9 mouse cellular contexts compared by ENCODE assay signal in the genomic region with DNA sequence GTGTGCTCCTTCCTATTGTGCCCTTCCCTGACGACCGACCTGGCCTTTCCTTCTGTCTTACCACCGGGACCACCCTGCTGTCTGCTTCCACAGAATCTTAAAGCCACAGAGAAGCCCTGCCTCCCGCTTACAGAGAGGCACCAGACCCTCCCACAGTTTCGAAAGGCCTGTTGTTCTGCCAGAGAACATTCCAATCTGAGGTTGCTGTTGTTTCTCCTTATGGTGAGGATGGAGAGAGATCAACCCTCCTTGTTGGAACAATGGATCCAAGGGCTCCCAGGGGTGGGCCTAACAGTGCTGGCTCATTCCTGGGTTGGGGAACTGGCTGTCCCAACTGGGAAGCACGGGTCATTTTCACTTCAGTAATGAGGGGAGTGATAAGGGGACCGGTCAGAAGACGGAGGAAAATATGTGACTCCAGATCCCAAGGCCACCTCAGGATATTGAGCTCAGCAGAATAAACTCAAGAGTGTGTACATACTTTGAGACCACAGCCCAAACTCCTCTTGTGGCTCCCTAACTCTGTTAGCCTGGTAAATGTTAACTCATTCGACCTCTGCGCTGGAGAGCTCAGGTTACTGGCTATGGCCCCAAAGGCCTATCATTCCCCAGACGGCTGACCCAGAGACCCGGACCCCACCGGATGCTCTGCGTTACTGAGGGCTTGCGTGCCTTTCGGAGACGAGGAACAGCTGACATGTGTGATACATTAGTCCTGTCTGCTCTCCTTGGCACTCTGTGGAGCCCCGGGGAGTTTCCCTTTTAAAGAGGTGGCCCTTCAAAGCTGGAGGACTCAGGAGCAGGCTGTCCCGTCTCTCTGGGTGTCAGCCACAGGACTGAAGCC. TPM values are rescaled to one million over a fixed set of nuclear protein-coding genes. Genes with fewer than 3 reads are reported as not detected.
DNase-seq lines count a peak whose midpoint lies in the region; ATAC-seq lines count a peak whose summit lies in the region.
"Had no signal": no experiment of that assay in that cellular context is flagged by ENCODE, and none has a peak within 500 bp of the region (broad histone marks: within the 10 kb centered on the region; RNA-seq: fewer than 3 reads in every experiment).

A gene (plus strand): TSS at position 677 of the 844 bp plus-strand sequence.

- no peaks in the 10 kb centered on the region for H3K36me3 ChIP-seq in hindbrain, embryonic 14.5 days (replicated peaks; ENCODE audit: control insufficient read depth, insufficient read depth)
- H3K36me3 ChIP-seq: liver, embryonic 15.5 days had no signal

- no peak within 1 kb of the TSS for H3K4me2 ChIP-seq in hindbrain, embryonic 14.5 days (replicated peaks)
- H3K4me2 ChIP-seq: liver, embryonic 15.5 days had no signal

- WGBS in hindbrain, embryonic 14.5 days = 51% methylated on average over 19 of the region's 19 CpGs

- no peak within 1 kb of the TSS for H3K27ac ChIP-seq in hindbrain, embryonic 14.5 days
- H3K27ac ChIP-seq: liver, embryonic 15.5 days had no signal

- no peak within 1 kb of the TSS for H3K4me3 ChIP-seq in hindbrain, embryonic 14.5 days (replicated peaks; ENCODE audit: low read length)
- H3K4me3 ChIP-seq: liver, embryonic 15.5 days had no signal

- no peaks in the 10 kb centered on the region for H3K4me1 ChIP-seq in hindbrain, embryonic 14.5 days (replicated peaks; ENCODE audit: control insufficient read depth, insufficient read depth, low read length)

- no peak for ATAC-seq in hindbrain, embryonic 14.5 days (ENCODE audit: low FRiP score)

- H3K9ac ChIP-seq in hindbrain, embryonic 14.5 days = no peak within 1 kb of the TSS
- H3K9ac ChIP-seq: liver, embryonic 15.5 days had no signal

- no peak for DNase-seq in adrenal gland, postnatal 25 days
- DNase-seq in gastrocnemius, postnatal 10 days = peak; percentile 37
- peak; percentile 76 for DNase-seq in kidney, adult 11 months
- DNase-seq in lung, postnatal 14 days = peak; percentile 57
- DNase-seq in frontal cortex, postnatal 14 days (ENCODE audit: low spot score in 2 of 2) = no peak
- no peak for DNase-seq in hindbrain, embryonic 14.5 days (ENCODE audit: low spot score)
- no peak for DNase-seq in T-cell, adult 2 months (ENCODE audit: low spot score)
- DNase-seq in B cell, adult 2 months = no peak

- H3K27me3 ChIP-seq in hindbrain, embryonic 14.5 days (ENCODE audit: control insufficient read depth, insufficient read depth, low read length) = no peaks in the 10 kb centered on the region

- H3K9me3 ChIP-seq in hindbrain, embryonic 14.5 days (ENCODE audit: control insufficient read depth, low read length) = no peaks in the 10 kb centered on the region
- H3K9me3 ChIP-seq: liver, embryonic 15.5 days had no signal

RNA-seq across cellular contexts. Expression of the gene that starts here (rescaled TPM):
- total RNA-seq in adrenal gland, postnatal 25 days (2021) = 30.1 and 32.6 TPM in 2 replicates
- 1 to 10 TPM; 5.1 to 6.6 TPM for total RNA-seq in gastrocnemius, postnatal 10 days (2021)
- polyA plus RNA-seq in hindbrain, embryonic 14.5 days (2014; fragmentation: Nextera tagmentation; extraction: Ambion mirVana) = 0.25 and 0.34 TPM in 2 replicates

Comparison
In these comparisons a context has a peak if more than half of its experiments do, and no peak if none do; other contexts are left out.
1. DNase-seq: peak in gastrocnemius, postnatal 10 days (single experiment), kidney, adult 11 months (single experiment) and lung, postnatal 14 days (single experiment); none in adrenal gland, postnatal 25 days (single experiment), frontal cortex, postnatal 14 days (0 of 2), hindbrain, embryonic 14.5 days (single experiment), T-cell, adult 2 months (single experiment) and B cell, adult 2 months (0 of 2).